In genomic region chr15:85787482-85787881, GRCm38 (mm10) we compare ENCODE assay signal across 14 mouse cellular contexts.
"Had no signal": no experiment of that assay in that cellular context is flagged by ENCODE, and none has a peak within 500 bp of the region (broad histone marks: within the 10 kb centered on the region; RNA-seq: fewer than 3 reads in every experiment).

No protein-coding gene starts in this region.

- H3K9ac ChIP-seq: lung, embryonic 14.5 days; midbrain, embryonic 15.5 days had no signal

- H3K4me3 ChIP-seq: limb, embryonic 10.5 days; megakaryocyte, embryonic 14.5 days; midbrain, embryonic 15.5 days had no signal

- ATAC-seq: midbrain, embryonic 15.5 days had no signal

- H3K4me1 ChIP-seq: midbrain, embryonic 15.5 days had no signal

- H3K27me3 ChIP-seq: midbrain, embryonic 15.5 days had no signal

- DNase-seq: kidney, adult 11 months; kidney, adult 9 months; kidney, postnatal 36 days; layer of hippocampus, adult 9-11 months; lung, embryonic 14.5 days; lung, postnatal 10 days; right cerebral cortex, adult 18-20 months; thymus, adult 2 months; thymus, postnatal 25 days had no signal

- H3K9me3 ChIP-seq: limb, embryonic 10.5 days; midbrain, embryonic 15.5 days had no signal

- H3K4me2 ChIP-seq: lung, embryonic 14.5 days; midbrain, embryonic 11.5 days; midbrain, embryonic 15.5 days had no signal

- H3K36me3 ChIP-seq: limb, embryonic 10.5 days; midbrain, embryonic 15.5 days had no signal

- H3K27ac ChIP-seq: kidney, postnatal 0 days; limb, embryonic 10.5 days; midbrain, embryonic 15.5 days had no signal
